Mouse (Mus musculus) splenic B cell, adult 2 months (primary cell): ENCODE data around the gene Gm10309.

Experiments used
- DNase-seq: peaks from one replicate; pipeline ENCODE4 v3.0.0-alpha.2; 2011; ENCODE audit warnings: low read depth, low spot score
- H3K27me3 ChIP-seq: 2 replicates; pipeline ENCODE4 v1.6.1; 2012; ENCODE audit warnings: mild to moderate bottlenecking, low read length, moderate library complexity, mixed read lengths; ENCODE audit not compliant: control insufficient read depth, poor library complexity, insufficient read depth, severe bottlenecking
- H3K36me3 ChIP-seq: 2 replicates; pipeline ENCODE4 v1.6.1; 2012; ENCODE audit warnings: mild to moderate bottlenecking, low read length, moderate library complexity, mixed read lengths; ENCODE audit not compliant: control insufficient read depth, poor library complexity, insufficient read depth, severe bottlenecking

The Gm10309 gene

DNA sequence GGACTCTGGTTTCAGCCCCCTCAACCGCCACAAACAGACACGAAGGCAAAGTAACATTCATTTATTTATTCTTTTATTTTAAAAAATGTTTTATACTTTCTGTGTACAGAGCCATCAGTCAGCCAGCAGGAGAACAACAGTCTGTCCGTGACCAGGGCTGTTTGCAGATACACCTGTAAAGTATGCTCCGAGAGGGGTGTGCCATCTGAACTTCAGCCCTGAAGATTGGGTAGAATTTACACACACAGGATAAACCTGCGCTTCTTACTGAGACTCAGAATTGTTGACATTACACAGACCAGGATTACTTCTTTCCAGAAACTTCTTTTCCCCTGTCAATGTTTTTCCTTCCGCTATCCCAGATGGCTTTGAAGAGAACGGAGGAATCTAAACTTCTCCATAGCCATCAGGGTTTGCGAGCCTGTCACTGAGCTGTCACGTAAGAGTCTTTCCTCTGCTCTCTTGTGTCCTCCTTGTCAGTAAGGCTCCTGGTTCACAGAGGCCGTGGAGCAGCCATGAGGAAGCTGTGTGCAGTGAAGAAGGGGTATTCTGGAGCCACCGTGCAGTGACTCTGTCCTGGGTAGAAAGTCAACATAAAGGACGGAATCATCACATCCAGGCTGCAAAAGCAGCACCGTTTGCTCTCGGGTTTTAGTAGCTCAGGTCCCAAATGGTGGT is 51.2 kb downstream of the Gm10309 start:
- DNase-seq: no peak
- no peaks in the 10 kb centered on the region for H3K27me3 ChIP-seq
- no peaks in the 10 kb centered on the region for H3K36me3 ChIP-seq

GRCm38 (mm10) chr17:86452934-86453333 is 52.1 kb downstream of the Gm10309 start:
- no peak for DNase-seq
- Histone ChIP-seq H3K36me3 (no peaks in the 10 kb centered on the region), H3K27me3 (no peaks in the 10 kb centered on the region)
